ENCODE assay signal across 8 mouse cellular contexts in genomic region chr12:4717417-4717816, GRCm38 (mm10). TPM values are rescaled to one million over a fixed set of nuclear protein-coding genes. Genes with fewer than 3 reads are reported as not detected.
DNase-seq lines count a peak whose midpoint lies in the region; ATAC-seq lines count a peak whose summit lies in the region.

No protein-coding gene starts in this region.

- no peaks in the 10 kb centered on the region for H3K36me3 ChIP-seq in midbrain, embryonic 12.5 days
- H3K36me3 ChIP-seq in midbrain, embryonic 10.5 days, result no peaks in the 10 kb centered on the region; the same call in 1 of the 2 replicates
- no peaks in the 10 kb centered on the region for H3K36me3 ChIP-seq in intestine, embryonic 16.5 days (ENCODE audit: control insufficient read depth, insufficient read depth, low read length)

- no peak overlapping the region for H3K27ac ChIP-seq in midbrain, embryonic 12.5 days (replicated peaks)
- H3K27ac ChIP-seq in midbrain, embryonic 10.5 days (replicated peaks), result no peak overlapping the region
- H3K27ac ChIP-seq in intestine, embryonic 16.5 days (ENCODE audit: low read length), result no peak overlapping the region

- peaks cover 3% of the 10 kb centered on the region; the same call in 1 of the 2 replicates for H3K4me1 ChIP-seq in midbrain, embryonic 12.5 days
- no peaks in the 10 kb centered on the region for H3K4me1 ChIP-seq in midbrain, embryonic 10.5 days
- H3K4me1 ChIP-seq in intestine, embryonic 16.5 days (ENCODE audit: control insufficient read depth, insufficient read depth, low read length), result no peaks in the 10 kb centered on the region

- 0 out of 2 replicates have a peak overlapping the region, but pooled peaks have one; percentile 17 for H3K4me2 ChIP-seq in midbrain, embryonic 12.5 days (replicated peaks)
- H3K4me2 ChIP-seq in intestine, embryonic 16.5 days (ENCODE audit: low read depth, low read length), result peak overlapping the region; percentile 21; the same call in 1 of the 2 replicates

- WGBS in midbrain, embryonic 12.5 days, result 8% methylated on average over 7 of the region's 7 CpGs
- WGBS in midbrain, embryonic 10.5 days, result 6% methylated on average over 7 of the region's 7 CpGs
- WGBS in intestine, embryonic 16.5 days, result 8% methylated on average over 7 of the region's 7 CpGs

- H3K9ac ChIP-seq in midbrain, embryonic 12.5 days (replicated peaks), result no peak overlapping the region
- no peak overlapping the region for H3K9ac ChIP-seq in intestine, embryonic 16.5 days (ENCODE audit: low read depth, low read length)

- no peaks in the 10 kb centered on the region; the same call in 1 of the 2 replicates for H3K27me3 ChIP-seq in midbrain, embryonic 12.5 days
- H3K27me3 ChIP-seq in midbrain, embryonic 10.5 days (ENCODE audit: low read depth, poor library complexity, severe bottlenecking), result no peaks in the 10 kb centered on the region
- H3K27me3 ChIP-seq in intestine, embryonic 16.5 days (replicated peaks; ENCODE audit: control insufficient read depth, insufficient read depth, low read length), result no peaks in the 10 kb centered on the region

- DNase-seq in midbrain, embryonic 10.5 days (ENCODE audit: low spot score), result no peak
- peak; percentile 57 for DNase-seq in embryo, embryonic 11 days
- DNase-seq in lung, postnatal 14 days, result peak; percentile 25
- DNase-seq in yolk sac, embryonic 10.5 days (ENCODE audit: low spot score), result peak; percentile 41
- no peak for DNase-seq in cerebellum, adult 9-11 months
- DNase-seq in left cerebral cortex, adult 9 months (ENCODE audit: low spot score in 2 of 2), result no peak

- peak; percentile 78 for ATAC-seq in midbrain, embryonic 12.5 days (ENCODE audit: low FRiP score, low read depth)
- ATAC-seq in intestine, embryonic 16.5 days, result peak; percentile 95

- H3K4me3 ChIP-seq in midbrain, embryonic 12.5 days, result no peak overlapping the region
- H3K4me3 ChIP-seq in midbrain, embryonic 10.5 days, result no peak overlapping the region
- no peak overlapping the region for H3K4me3 ChIP-seq in intestine, embryonic 16.5 days (ENCODE audit: low read length)

- H3K9me3 ChIP-seq in midbrain, embryonic 12.5 days, result no peaks in the 10 kb centered on the region
- no peaks in the 10 kb centered on the region for H3K9me3 ChIP-seq in midbrain, embryonic 10.5 days (replicated peaks)
- H3K9me3 ChIP-seq in intestine, embryonic 16.5 days (ENCODE audit: control insufficient read depth, low read length), result no peaks in the 10 kb centered on the region

RNA-seq across cellular contexts. Expression of gene Fam228a, which starts 20.8 kb away (rescaled TPM):
- 0.63 and 0.65 TPM in 2 replicates for polyA plus RNA-seq in midbrain, embryonic 12.5 days (2016; fragmentation: Nextera tagmentation; extraction: Ambion mirVana)
- polyA plus RNA-seq in midbrain, embryonic 10.5 days (2016; fragmentation: Nextera tagmentation; extraction: Ambion mirVana), result 0.20 and 0.35 TPM in 2 replicates
- polyA plus RNA-seq in intestine, embryonic 16.5 days (2015; fragmentation: Nextera tagmentation; extraction: Ambion mirVana), result 0.05 and 0.34 TPM in 2 replicates

RNA-seq across cellular contexts. Expression of gene Pfn4, which starts 51.4 kb away (rescaled TPM):
- polyA plus RNA-seq in midbrain, embryonic 12.5 days (2016; fragmentation: Nextera tagmentation; extraction: Ambion mirVana), result 5.7 and 5.9 TPM in 2 replicates
- polyA plus RNA-seq in midbrain, embryonic 10.5 days (2016; fragmentation: Nextera tagmentation; extraction: Ambion mirVana), result 2.8 and 3.4 TPM in 2 replicates
- polyA plus RNA-seq in intestine, embryonic 16.5 days (2015; fragmentation: Nextera tagmentation; extraction: Ambion mirVana), result 1.1 TPM in 2 replicates

RNA-seq across cellular contexts. Expression of gene Fam228b, which starts 51.6 kb away (rescaled TPM):
- 4.2 TPM in 2 replicates for polyA plus RNA-seq in midbrain, embryonic 12.5 days (2016; fragmentation: Nextera tagmentation; extraction: Ambion mirVana)
- polyA plus RNA-seq in midbrain, embryonic 10.5 days (2016; fragmentation: Nextera tagmentation; extraction: Ambion mirVana), result 2.6 and 3.3 TPM in 2 replicates
- polyA plus RNA-seq in intestine, embryonic 16.5 days (2015; fragmentation: Nextera tagmentation; extraction: Ambion mirVana), result 1.1 and 1.3 TPM in 2 replicates

Comparison
In these comparisons a context has a peak if more than half of its experiments do, and no peak if none do; other contexts are left out.
1. DNase-seq: peak in embryo, embryonic 11 days (single experiment), lung, postnatal 14 days (single experiment) and yolk sac, embryonic 10.5 days (single experiment); none in midbrain, embryonic 10.5 days (single experiment), cerebellum, adult 9-11 months (single experiment) and left cerebral cortex, adult 9 months (0 of 2).